Mouse (Mus musculus) ES-Bruce4 (cell line): ENCODE results near the gene Mllt10.

Experiments
- CTCF ChIP-seq: IDR thresholded peaks from one replicate; pipeline ENCODE4 v1.8.1; 2011; ENCODE audit warnings: low read depth, low read length
- EP300 ChIP-seq: IDR thresholded peaks from 2 replicates; pipeline ENCODE4 v1.6.1; 2011; ENCODE audit warnings: low read depth, low read length; ENCODE audit not compliant: insufficient read depth
- POLR2A ChIP-seq: IDR thresholded peaks from one replicate; pipeline ENCODE4 v1.8.1; 2011; ENCODE audit warnings: low read length; ENCODE audit not compliant: insufficient read depth

DNA sequence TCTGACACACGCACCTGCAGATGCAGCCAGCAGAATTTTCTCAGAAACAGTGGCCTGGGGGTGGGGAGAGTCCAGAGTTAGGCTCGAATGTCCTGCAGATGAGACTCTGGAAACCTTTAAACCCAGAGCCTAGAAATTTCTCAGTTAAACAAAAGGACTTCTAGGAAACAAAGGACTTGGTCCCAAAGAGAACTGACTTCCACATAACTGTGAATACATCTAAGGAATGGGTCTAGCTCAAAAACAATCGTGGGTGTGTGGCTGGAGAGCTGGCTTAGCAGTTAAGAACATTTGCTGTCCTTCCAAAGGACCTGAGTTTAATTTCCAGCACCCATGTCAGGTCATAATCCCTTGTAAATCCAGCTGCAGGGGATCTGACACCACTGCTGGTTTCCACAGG is 39.5 kb upstream of the Mllt10 start:
- no peak for TF ChIP-seq CTCF
- no peak for TF ChIP-seq EP300
- TF ChIP-seq POLR2A: no peak
